Mouse (Mus musculus) MEL (cell line): ENCODE results near the gene Mad2l1bp.

Source experiments
- CTCF ChIP-seq, 3 experiments: IDR thresholded peaks in 2 of 3; conservative IDR thresholded peaks in 1 of 3; 2 replicates each; pipeline ENCODE4 v1.5.1; 2011 to 2012; ENCODE audit warnings: low read length in 3 of 3, low read depth in 2 of 3, mild to moderate bottlenecking in 2 of 3, improper control_type of control experiment in 1 of 3, inconsistent platforms in 1 of 3, mixed read lengths in 1 of 3, moderate library complexity in 1 of 3; ENCODE audit not compliant: control insufficient read depth in 1 of 3, insufficient read depth in 1 of 3, poor library complexity in 1 of 3, severe bottlenecking in 1 of 3
- HCFC1 ChIP-seq: IDR thresholded peaks from 2 replicates; pipeline ENCODE4 v1.6.1; 2012; ENCODE audit warnings: low read depth, mild to moderate bottlenecking, inconsistent platforms, low read length, improper control_type of control experiment, moderate library complexity
- POLR2A ChIP-seq, 2 experiments: IDR thresholded peaks; 2 replicates each; pipeline ENCODE4 v1.6.1; 2011 to 2012; ENCODE audit warnings: low read length in 2 of 2, mild to moderate bottlenecking in 2 of 2, control low read depth in 1 of 2, improper control_type of control experiment in 1 of 2, low read depth in 1 of 2, moderate library complexity in 1 of 2; ENCODE audit not compliant: control insufficient read depth in 1 of 2, insufficient read depth in 1 of 2, poor library complexity in 1 of 2

DNA sequence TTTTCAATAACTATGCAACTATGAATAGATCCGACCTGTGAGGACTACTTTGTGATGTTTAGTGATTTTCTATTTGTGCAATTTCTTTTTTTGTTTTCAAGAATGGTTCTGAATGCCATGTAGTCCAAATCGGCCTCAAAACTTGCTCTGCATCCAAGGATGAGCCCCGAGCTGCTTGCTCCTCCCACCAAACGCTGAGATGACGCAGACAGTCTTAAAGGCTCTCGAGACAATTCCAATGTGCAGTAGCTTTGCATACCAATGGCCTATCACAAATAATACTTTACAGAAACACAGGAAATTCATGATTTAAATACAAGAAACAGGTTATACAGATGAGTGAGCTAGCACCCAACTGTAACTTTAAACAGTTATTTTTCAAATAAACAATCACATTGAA lies 47.8 kb upstream of the Mad2l1bp start:
- TF ChIP-seq CTCF (IDR thresholded peaks at IDR 0.05 in 2 of 3, conservative IDR thresholded peaks at IDR 0.05 in 1 of 3; ENCODE audit: control insufficient read depth in 1 of 3, insufficient read depth in 1 of 3, low read depth in 2 of 3, low read length in 3 of 3, poor library complexity in 1 of 3, severe bottlenecking in 1 of 3) (no peak), HCFC1 (no peak), POLR2A (IDR thresholded peaks at IDR 0.05; ENCODE audit: control insufficient read depth in 1 of 2, insufficient read depth in 1 of 2, low read depth in 1 of 2, low read length in 2 of 2, poor library complexity in 1 of 2) (0 out of 4 replicates have a peak, but pooled peaks of 1 of the 2 experiments have one; percentile 19)
